Mouse (Mus musculus): ENCODE results near the gene Olfr1015.

Olfr1015 gene

DNA sequence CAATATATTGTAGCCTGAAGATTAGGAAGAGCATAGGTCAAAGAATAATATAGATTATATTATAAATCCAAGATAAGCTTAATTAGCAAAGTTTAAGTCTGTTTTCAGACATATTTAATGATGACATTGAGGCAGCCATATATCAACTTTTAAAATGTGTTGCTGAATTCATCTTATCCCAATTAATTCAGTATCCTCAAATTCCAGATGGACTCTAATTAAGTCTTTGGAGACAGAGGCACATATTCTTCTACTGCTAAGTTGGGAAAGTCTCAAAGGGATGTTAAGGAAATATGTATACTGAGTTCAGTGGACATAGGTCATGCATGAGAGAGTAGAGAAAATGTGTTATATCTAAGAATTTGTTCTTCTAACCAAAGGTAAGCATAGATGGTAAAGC is at the start of gene Olfr1015:
Gene Olfr1015 (plus strand): TSS at position 301 of the 400 bp plus-strand sequence.
- DNase-seq (ENCODE audit: extremely low spot score, low read depth, low spot score) = no peak

DNA sequence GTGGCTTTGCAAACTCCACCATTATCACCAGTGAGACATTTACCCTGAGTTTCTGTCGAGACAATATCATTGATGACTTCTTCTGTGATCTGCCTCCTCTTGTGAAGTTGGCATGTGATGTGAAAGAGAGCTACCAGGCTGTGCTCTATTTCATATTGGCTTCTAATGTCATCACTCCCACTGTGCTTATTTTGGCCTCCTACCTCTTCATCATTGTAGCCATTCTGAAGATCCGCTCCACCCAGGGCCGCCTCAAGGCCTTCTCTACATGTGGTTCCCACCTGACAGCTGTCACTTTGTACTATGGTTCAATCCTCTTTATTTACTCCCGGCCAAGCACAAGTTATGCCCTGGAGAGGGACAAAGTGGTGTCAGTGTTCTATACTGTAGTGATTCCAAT is 28.0 kb upstream of the Olfr1015 start:
- no peak for DNase-seq (ENCODE audit: extremely low spot score, low read depth, low spot score)

DNA sequence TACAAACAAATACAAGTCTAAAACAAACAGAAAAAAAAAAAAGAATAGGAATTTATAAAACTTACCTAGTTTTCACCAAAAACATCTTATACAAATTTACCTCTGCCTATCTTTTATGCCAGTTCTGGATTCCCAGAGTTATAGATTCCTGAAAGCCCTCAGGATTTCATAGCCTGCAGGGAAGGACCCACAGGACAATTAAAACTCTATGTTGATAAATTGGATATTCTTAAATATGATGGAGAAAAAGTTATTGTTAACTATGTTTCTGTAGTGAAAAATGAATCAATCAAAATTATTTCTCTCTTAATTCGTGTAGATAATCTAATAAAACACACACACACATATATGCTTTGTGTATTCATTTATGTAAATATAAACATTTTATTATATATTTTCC is 19.2 kb upstream of the Olfr1015 start, which contains the start of gene Olfr1012:
Gene Olfr1012 (minus strand): TSS at position 101 of the 400 bp plus-strand sequence.
- DNase-seq (ENCODE audit: extremely low spot score, low read depth, low spot score) = no peak

DNA sequence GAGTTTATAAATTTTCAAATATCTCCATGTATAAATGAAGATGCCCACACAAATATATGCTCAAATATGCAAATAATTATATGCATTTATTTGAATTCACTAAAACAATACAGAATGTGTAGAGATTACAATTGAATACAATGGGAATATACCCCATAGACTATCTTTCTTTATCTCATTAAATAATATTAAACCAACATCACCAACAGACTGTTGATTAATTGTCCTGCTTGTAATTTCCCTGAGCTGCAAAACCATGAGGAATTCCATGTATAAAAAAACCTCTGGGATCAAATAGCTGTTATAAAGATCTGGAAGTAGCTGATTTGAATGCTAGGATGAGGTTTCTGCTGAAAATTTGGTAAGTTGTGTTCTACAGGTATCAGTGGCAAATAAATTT is 15.0 kb upstream of the Olfr1015 start, which contains the start of gene Olfr1013:
Gene Olfr1013 (plus strand): TSS at position 301 of the 400 bp plus-strand sequence.
- no peak for DNase-seq (ENCODE audit: extremely low spot score, low read depth, low spot score)

- no peak for DNase-seq (ENCODE audit: extremely low spot score, low read depth, low spot score)
Measured at GRCm38 (mm10) chr2:85772413-85772812, 9.4 kb upstream of the Olfr1015 start, which contains the start of gene Olfr1014. TSS of gene Olfr1014 (plus strand) at chr2:85772713.

- DNase-seq (ENCODE audit: extremely low spot score, low read depth, low spot score) = no peak
Measured at GRCm38 (mm10) chr2:85792331-85792730, 10.5 kb downstream of the Olfr1015 start.

DNA sequence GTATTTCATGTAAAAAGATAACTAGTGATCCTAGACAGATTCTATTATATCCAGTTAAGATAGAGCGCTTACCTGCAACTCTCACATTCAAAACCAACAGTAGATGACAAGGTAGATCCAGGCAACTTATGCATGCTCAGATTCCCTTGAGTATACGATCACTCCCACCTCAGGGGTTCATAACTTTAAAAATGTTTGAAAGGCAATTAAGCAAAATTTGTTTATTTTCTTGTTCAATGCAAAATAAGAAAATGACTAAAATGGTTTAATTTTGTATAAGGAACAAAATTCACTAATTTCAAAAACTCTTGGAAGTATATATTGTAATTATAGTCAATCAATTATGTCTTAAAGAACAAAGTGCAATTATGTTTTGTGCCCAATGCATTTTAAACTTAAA is 20.6 kb downstream of the Olfr1015 start, which contains the start of gene Olfr1016:
Gene Olfr1016 (minus strand): TSS at position 101 of the 400 bp plus-strand sequence.
- no peak for DNase-seq (ENCODE audit: extremely low spot score, low read depth, low spot score)

DNA sequence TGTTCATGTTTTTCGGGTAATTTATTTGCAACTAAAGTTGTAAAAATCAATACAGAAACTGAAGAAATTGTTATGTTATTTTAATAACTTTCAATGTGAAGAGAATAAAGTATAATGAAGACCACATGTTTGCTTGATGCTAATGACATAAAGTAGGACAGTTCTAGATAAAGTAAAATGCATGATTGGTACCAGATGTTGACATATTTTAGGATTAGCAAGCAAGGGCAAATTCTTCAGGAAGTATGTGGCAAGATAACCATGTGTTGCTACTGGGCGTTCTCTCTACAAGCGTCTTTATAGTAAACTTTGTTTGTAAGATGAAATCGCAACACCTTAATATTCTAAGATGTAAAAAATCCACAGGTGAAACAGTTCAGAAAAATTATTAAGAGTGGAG is 22.7 kb downstream of the Olfr1015 start:
- peak; percentile 24 for DNase-seq (ENCODE audit: extremely low spot score, low read depth, low spot score)

GRCm38 (mm10) chr2:85818179-85818578 is 36.4 kb downstream of the Olfr1015 start, which contains the start of gene Olfr1018:
TSS of gene Olfr1018 (plus strand) at chr2:85818479.
- DNase-seq (ENCODE audit: extremely low spot score, low read depth, low spot score) = no peak
